Mouse (Mus musculus): ENCODE measurements around the gene Iba57.

GRCm38 (mm10) chr11:59212892-59213494, 49.5 kb upstream of the Iba57 start:
- TF ChIP-seq CTCF (IDR thresholded peaks at IDR 0.05; ENCODE audit: low read depth) (no peak), EP300 (IDR thresholded peaks at IDR 0.05; ENCODE audit: low read depth) (no peak)
